Mouse (Mus musculus) cerebellum, adult 2 months (tissue): ENCODE data around the gene Yars.

Experiments
- CTCF ChIP-seq: fragments of 200-500 bp; IDR thresholded peaks from 2 replicates; pipeline ENCODE4 v1.5.1; 2011; ENCODE audit warnings: low read depth, mild to moderate bottlenecking, control low read depth, low read length, moderate library complexity, borderline replicate concordance; ENCODE audit not compliant: insufficient read depth
- POLR2A ChIP-seq: fragments of 200-500 bp; IDR thresholded peaks from 2 replicates; pipeline ENCODE4 v1.6.1; 2011; ENCODE audit warnings: low read length, control low read depth, borderline replicate concordance; ENCODE audit not compliant: insufficient read depth

GRCm38 (mm10) chr4:129259101-129259500 lies 69.5 kb downstream of the Yars start:
- no peak for TF ChIP-seq CTCF
- TF ChIP-seq POLR2A, result no peak
